Mouse (Mus musculus): ENCODE data around the gene H3f3b.

H3f3b gene

GRCm38 (mm10) chr11:116001725-116002124 is 26.0 kb downstream of the H3f3b start:
- DNase-seq (ENCODE audit: low read depth, low spot score) = no peak

- no peak for DNase-seq (ENCODE audit: low read depth, low spot score)
Measured at GRCm38 (mm10) chr11:116000607-116001006, 27.2 kb downstream of the H3f3b start.

GRCm38 (mm10) chr11:115999538-116000143 is 28.1 kb downstream of the H3f3b start:
- DNase-seq (ENCODE audit: low read depth, low spot score) = no peak

- DNase-seq (ENCODE audit: low read depth, low spot score) = no peak
Measured at GRCm38 (mm10) chr11:115999027-115999426, 28.7 kb downstream of the H3f3b start.

DNA sequence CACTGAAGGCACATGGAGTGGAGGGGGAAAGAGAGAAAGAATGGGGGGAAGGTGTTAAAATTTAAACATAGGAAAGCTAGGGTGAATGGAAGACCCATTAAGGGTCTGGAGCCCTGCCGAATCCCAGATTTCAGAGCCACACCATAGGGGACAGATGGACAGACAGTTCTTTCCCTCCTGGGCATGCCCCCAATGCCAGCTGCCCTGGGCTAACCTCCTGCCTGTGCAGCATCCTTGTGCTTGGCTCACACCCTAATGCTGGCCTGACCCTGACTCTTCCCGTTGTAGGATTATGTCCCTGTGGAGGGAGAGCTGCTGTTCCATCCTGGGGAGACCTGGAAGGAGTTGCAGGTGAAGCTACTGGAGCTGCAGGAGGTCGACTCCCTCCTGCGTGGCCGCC is 30.1 kb downstream of the H3f3b start:
- no peak for DNase-seq (ENCODE audit: low read depth, low spot score)

DNA sequence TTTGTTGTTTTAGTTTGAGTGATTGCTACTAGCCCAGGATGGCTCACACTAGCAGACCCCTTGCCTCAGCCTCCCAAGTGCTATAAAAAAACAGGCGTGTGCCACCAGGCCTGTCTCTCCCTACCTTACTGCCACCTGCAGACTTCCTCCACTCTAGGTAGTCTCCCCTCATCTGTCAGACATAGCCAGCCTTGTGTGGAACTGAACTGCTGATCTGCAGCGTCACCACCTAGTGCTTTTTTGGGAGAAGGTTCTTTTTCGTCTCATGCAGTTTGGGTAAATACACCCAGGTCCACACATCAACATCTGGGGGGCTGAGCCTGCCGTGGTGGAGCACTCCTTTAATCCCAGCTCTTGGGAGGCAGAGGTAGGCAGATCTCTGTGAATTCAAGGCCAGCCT is 30.7 kb downstream of the H3f3b start:
- no peak for DNase-seq (ENCODE audit: low read depth, low spot score)

- no peak for DNase-seq (ENCODE audit: low read depth, low spot score)
Measured at GRCm38 (mm10) chr11:115995256-115995655, 32.5 kb downstream of the H3f3b start.

GRCm38 (mm10) chr11:115992098-115992497 is 35.7 kb downstream of the H3f3b start:
- DNase-seq (ENCODE audit: low read depth, low spot score) = no peak

DNA sequence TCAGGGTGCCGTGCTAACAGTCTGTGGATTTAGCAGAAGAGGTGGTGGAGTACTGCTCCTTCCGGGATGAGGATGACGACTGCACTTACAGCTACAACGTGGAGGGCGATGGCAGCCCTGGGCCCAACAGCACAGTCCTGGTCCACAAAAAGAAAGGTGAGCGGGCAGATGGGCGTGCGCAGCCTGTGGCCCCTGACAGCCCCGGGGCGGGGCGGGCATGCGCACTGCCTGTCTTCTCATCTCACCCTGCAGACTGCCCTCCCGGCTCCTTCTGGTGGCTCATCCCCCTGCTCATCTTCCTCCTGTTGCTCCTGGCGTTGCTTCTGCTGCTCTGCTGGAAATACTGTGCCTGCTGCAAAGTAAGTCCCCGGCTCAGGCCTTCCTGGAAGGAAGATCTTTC is 38.1 kb downstream of the H3f3b start:
- no peak for DNase-seq (ENCODE audit: low read depth, low spot score)

- no peak for DNase-seq (ENCODE audit: low read depth, low spot score)
Measured at GRCm38 (mm10) chr11:115983291-115983690, 44.5 kb downstream of the H3f3b start.

- no peak for DNase-seq (ENCODE audit: low read depth, low spot score)
Measured at GRCm38 (mm10) chr11:115982472-115982871, 45.3 kb downstream of the H3f3b start.

DNA sequence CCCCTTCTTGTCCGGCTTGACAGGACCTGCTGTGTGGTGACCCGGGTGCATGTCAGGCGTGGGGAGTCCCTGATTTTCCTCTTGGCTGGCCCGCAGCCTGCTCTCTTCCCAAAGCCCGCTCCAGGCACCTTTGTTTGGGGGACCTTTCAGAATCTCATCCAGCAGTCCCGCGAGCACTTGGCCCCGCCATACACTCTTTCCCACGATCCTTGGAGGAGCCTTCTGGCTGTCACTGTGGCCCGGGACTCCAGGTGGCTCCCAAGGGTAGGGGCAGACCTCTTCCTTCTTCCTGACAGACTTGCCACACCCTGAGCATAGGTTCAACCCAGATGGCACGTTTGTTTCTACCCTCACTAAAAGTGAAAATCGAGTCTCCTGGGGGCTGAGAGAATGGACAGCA is 52.2 kb downstream of the H3f3b start:
- DNase-seq (ENCODE audit: low read depth, low spot score) = no peak

DNA sequence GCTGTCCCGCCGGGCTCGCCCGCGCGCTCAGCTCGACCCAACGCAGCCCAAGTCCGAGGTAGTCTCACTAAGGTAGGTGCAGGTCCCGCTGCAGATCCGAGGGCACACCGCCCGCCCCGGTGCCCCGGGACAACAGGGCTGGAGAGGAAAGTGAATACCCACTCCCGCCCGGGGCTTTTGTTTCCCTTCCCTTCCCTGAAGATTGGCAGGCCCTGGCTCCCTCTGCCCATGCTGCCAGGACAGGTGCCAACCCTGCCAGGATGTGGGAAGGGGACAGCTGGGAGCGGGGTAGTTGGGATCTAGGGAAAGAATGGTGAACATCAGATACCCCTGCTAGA is 52.7 kb downstream of the H3f3b start:
- no peak for DNase-seq (ENCODE audit: low read depth, low spot score)

- DNase-seq (ENCODE audit: low read depth, low spot score) = no peak
Measured at GRCm38 (mm10) chr11:115974309-115975082, 53.3 kb downstream of the H3f3b start, which contains the start of gene Itgb4. Gene Itgb4 (plus strand): TSS chr11:115974709.
